Mouse (Mus musculus): ENCODE data around the gene Ufd1.

- TF ChIP-seq POLR2A (IDR thresholded peaks at IDR 0.05; ENCODE audit: insufficient read depth, low read depth, low read length) = no peak
- no peak for TF ChIP-seq CTCF (IDR thresholded peaks at IDR 0.05; ENCODE audit: insufficient read depth, low read depth, low read length)
These were observed 34.2 kb upstream of the Ufd1 start for GRCm38 (mm10) chr16:18777101-18778080.

Data from olfactory bulb, adult 2 months (tissue).